Mouse (Mus musculus) liver, adult 2 months (tissue): ENCODE measurements around the gene Rab8a. TPM values are rescaled to one million over a fixed set of nuclear protein-coding genes. Genes with fewer than 3 reads are reported as not detected.
A peak's percentile ranks its signal among the peaks of the same experiment; 100 is the strongest.

Source experiments
- DNase-seq: peaks from one replicate; pipeline ENCODE4 v3.0.0-alpha.2; 2011; ENCODE audit warnings: low read depth, low spot score; ENCODE audit errors: extremely low read depth
- H3K27ac ChIP-seq: fragments of 200-500 bp; replicated peaks from 2 replicates; pipeline ENCODE4 v1.5.1; 2012; ENCODE audit warnings: low read depth, mild to moderate bottlenecking, control low read depth, inconsistent platforms, low read length; ENCODE audit not compliant: insufficient read depth
- H3K27me3 ChIP-seq: fragments of 200-500 bp; 2 replicates; pipeline ENCODE4 v1.6.1; 2012; ENCODE audit warnings: mild to moderate bottlenecking, moderate library complexity, low read length, inconsistent platforms; ENCODE audit not compliant: control insufficient read depth, insufficient read depth
- H3K36me3 ChIP-seq: fragments of 200-500 bp; 2 replicates; pipeline ENCODE4 v1.6.1; 2012; ENCODE audit warnings: low read length, inconsistent platforms; ENCODE audit not compliant: control insufficient read depth, insufficient read depth
- H3K4me1 ChIP-seq: fragments of 200-500 bp; 2 replicates; pipeline ENCODE4 v1.6.1; 2011; ENCODE audit warnings: low read length; ENCODE audit not compliant: control insufficient read depth, insufficient read depth
- H3K4me3 ChIP-seq: fragments of 200-500 bp; 2 replicates; pipeline ENCODE4 v1.5.1; 2011; ENCODE audit warnings: low read depth, mild to moderate bottlenecking, control low read depth, low read length, moderate library complexity; ENCODE audit not compliant: insufficient read depth
- H3K79me2 ChIP-seq: fragments of 200-500 bp; 2 replicates; pipeline ENCODE4 v1.6.1; 2012; ENCODE audit warnings: inconsistent platforms, mild to moderate bottlenecking, low read length, moderate library complexity; ENCODE audit not compliant: control insufficient read depth, insufficient read depth
- H3K9ac ChIP-seq: fragments of 200-500 bp; 2 replicates; pipeline ENCODE4 v1.6.1; 2012; ENCODE audit warnings: low read depth, mild to moderate bottlenecking, control low read depth, inconsistent platforms, low read length
- CTCF ChIP-seq: fragments of 200-500 bp; IDR thresholded peaks from 2 replicates; pipeline ENCODE4 v1.5.1; 2011; ENCODE audit warnings: low read depth, low read length, control low read depth
- POLR2A ChIP-seq: fragments of 200-500 bp; IDR thresholded peaks from 2 replicates; pipeline ENCODE4 v1.6.1; 2011; ENCODE audit warnings: low read length, control low read depth; ENCODE audit not compliant: insufficient read depth; ENCODE audit errors: extremely low read depth
- WGBS: fragments of 180-500 bp; shearing (Covaris S2); methylation state at CpG from one replicate; pipeline ENCODE4 v1.1.7; 2018; 5-methylcytosine and 5-hydroxymethylcytosine counted together
- polyA plus RNA-seq: library from polyadenylated mRNA; depleted of rRNA; stranded (reverse); fragments of >200 nt; gene quantifications from 2 replicates; pipeline ENCODE4 v1.2.3, GENCODE M21; 2012
- total RNA-seq: library from RNA; depleted of rRNA; stranded (reverse); fragments of >200 nt; gene quantifications from 2 replicates; pipeline ENCODE4 v1.2.3, GENCODE M21; 2014

Gene Rab8a
- total and polyA plus RNA-seq, 2 experiments = 27.5 to 101 TPM

DNA sequence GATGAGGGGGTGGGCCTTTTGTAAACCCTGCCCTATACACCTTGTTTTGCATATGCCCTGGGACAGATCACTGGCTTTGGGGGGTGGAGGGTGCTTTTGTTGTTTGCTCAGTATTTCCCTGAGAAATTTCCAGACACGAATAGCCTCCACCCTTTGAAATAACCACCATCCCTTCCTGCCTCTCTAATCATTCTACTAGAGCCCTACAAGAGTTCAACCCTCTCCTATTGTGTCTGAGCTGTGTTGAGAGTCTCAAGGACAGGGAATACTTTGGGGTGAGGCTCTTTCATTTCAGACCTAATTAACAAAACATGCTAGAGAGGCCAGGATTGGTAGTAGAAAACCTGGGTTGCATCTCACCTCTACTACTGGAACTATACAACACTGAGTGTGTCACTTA, 11.9 kb upstream of the Rab8a start:
- Histone ChIP-seq H3K4me1 (peaks cover 11% of the 10 kb centered on the region), H3K36me3 (peaks cover 27% of the 10 kb centered on the region), H3K4me3 (no peak overlapping the region), H3K79me2 (no peaks in the 10 kb centered on the region), H3K9ac (no peak overlapping the region), H3K27me3 (no peaks in the 10 kb centered on the region), H3K27ac (no peak overlapping the region)
- no peak for TF ChIP-seq POLR2A
- no peak for TF ChIP-seq CTCF
- WGBS = 68% methylated on average over 1 of the region's 1 CpGs
- no peak for DNase-seq

DNA sequence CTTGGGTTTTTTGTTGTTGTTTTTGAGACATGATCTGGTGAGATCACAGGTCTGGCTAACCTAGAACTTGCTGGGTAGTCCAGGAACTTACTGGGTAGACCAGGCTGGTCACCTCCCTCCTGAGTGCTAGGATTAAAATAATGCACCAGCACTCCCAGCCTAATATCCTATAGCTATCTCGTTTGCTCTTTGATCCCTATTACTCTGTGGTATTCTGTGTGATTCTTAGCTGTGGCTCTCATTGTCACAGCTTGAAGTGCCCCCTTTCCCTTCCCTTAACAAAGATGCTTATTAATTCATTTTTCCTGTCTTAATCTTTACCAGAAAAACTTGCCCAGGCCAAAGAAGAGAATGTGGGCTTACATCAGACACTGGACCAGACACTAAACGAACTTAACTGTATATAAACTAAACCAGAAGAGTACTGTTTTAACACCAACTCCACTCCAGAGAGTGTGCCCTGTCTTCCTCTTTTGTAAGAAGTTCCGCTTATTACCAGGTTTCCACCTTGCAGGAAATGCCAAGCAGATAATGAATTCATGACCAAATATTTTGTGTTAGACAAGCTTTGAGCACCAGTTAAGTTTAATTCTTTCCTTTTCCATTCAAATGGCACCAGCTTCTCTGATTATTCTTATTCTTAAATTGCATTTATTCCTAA, 9.5 kb upstream of the Rab8a start:
- Histone ChIP-seq H3K36me3 (peaks cover 24% of the 10 kb centered on the region), H3K27ac (no peak overlapping the region), H3K4me1 (peaks cover 5% of the 10 kb centered on the region; the same call in 1 of the 2 replicates), H3K9ac (no peak overlapping the region), H3K27me3 (no peaks in the 10 kb centered on the region), H3K79me2 (no peaks in the 10 kb centered on the region), H3K4me3 (no peak overlapping the region)
- no peak for TF ChIP-seq POLR2A
- TF ChIP-seq CTCF = no peak
- DNase-seq = no peak
- WGBS = 77% methylated on average over 3 of the region's 3 CpGs

GRCm38 (mm10) chr8:72153382-72153781, 7.6 kb upstream of the Rab8a start:
- H3K4me1 ChIP-seq = peaks cover 3% of the 10 kb centered on the region; the same call in 1 of the 2 replicates
- peaks cover 3% of the 10 kb centered on the region; the same call in 1 of the 2 replicates for H3K79me2 ChIP-seq
- no peaks in the 10 kb centered on the region for H3K27me3 ChIP-seq
- no peak overlapping the region for H3K4me3 ChIP-seq
- no peak overlapping the region for H3K27ac ChIP-seq
- no peak for DNase-seq
- peaks cover 16% of the 10 kb centered on the region for H3K36me3 ChIP-seq
- TF ChIP-seq CTCF (no peak), POLR2A (no peak)
- no peak overlapping the region for H3K9ac ChIP-seq

- peaks cover 13% of the 10 kb centered on the region for H3K4me1 ChIP-seq
- H3K27me3 ChIP-seq = no peaks in the 10 kb centered on the region
- no peaks in the 10 kb centered on the region; the same call in 1 of the 2 replicates for H3K36me3 ChIP-seq
- no peak for DNase-seq
- H3K4me3 ChIP-seq = no peak overlapping the region
- WGBS = 88% methylated on average over 2 of the region's 2 CpGs
- H3K27ac ChIP-seq = no peak overlapping the region
- peaks cover 22% of the 10 kb centered on the region; the same call in 1 of the 2 replicates for H3K79me2 ChIP-seq
- no peak for TF ChIP-seq CTCF
- TF ChIP-seq POLR2A = no peak
- no peak overlapping the region for H3K9ac ChIP-seq
Observed at GRCm38 (mm10) chr8:72158096-72158495, 2.9 kb upstream of the Rab8a start.

- no peak for TF ChIP-seq POLR2A
- TF ChIP-seq CTCF = no peak
- peaks cover 22% of the 10 kb centered on the region; the same call in 1 of the 2 replicates for H3K79me2 ChIP-seq
- no peaks in the 10 kb centered on the region for H3K27me3 ChIP-seq
- no peaks in the 10 kb centered on the region; the same call in 1 of the 2 replicates for H3K36me3 ChIP-seq
- 74% methylated on average over 3 of the region's 3 CpGs for WGBS
- H3K9ac ChIP-seq = no peak overlapping the region
- H3K4me1 ChIP-seq = peaks cover 13% of the 10 kb centered on the region
- DNase-seq = no peak
- no peak overlapping the region for H3K4me3 ChIP-seq
- H3K27ac ChIP-seq = no peak overlapping the region
Observed at GRCm38 (mm10) chr8:72158726-72159125, 2.3 kb upstream of the Rab8a start.

- Histone ChIP-seq H3K79me2 (peaks cover 24% of the 10 kb centered on the region; the same call in 1 of the 2 replicates), H3K9ac (no peak overlapping the region), H3K4me3 (peak overlapping the region; percentile 80; the same call in 1 of the 2 replicates), H3K4me1 (peaks cover 11% of the 10 kb centered on the region), H3K27ac (no peak overlapping the region), H3K36me3 (peaks cover 3% of the 10 kb centered on the region; the same call in 1 of the 2 replicates), H3K27me3 (no peaks in the 10 kb centered on the region)
- no peak for DNase-seq
- TF ChIP-seq CTCF (no peak), POLR2A (no peak)
- WGBS = 39% methylated on average over 3 of the region's 3 CpGs
Observed at GRCm38 (mm10) chr8:72160007-72160406, 993 bp upstream of the Rab8a start.
